ENCODE assay signal across 9 mouse cellular contexts in the genomic region with DNA sequence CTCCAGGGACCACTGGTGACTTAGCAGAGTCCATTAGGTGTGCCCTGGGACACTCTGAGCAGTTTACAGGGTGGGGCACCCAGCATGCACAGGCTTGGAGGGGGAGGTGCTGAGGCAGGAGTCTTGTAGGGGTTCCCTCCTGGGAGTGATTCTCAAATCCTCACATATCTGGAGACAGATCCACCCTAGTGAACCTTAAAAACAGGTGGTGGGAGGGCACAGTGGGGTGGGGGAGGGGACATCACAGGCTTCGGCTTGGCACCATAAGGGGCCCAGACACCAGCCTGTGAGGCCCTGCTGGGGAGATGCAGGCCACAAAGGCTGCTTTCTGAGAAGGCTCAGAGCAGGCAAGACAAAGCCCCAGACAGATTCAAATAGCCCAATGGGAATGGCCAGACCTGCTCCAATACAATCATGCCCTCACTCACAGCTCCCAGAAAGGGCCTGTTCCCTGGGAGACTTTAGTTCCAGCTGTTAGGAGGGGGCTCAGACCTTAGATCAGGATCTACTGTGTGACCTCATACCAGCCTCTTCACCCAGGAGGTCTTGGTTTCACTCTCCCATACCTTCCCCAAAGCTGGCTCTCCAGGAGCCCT. TPM values are rescaled to one million over a fixed set of nuclear protein-coding genes. Genes with fewer than 3 reads are reported as not detected.
DNase-seq lines count a peak whose midpoint lies in the region; ATAC-seq and TF ChIP-seq lines count a peak whose summit lies in the region.
"Had no signal": no experiment of that assay in that cellular context is flagged by ENCODE, and none has a peak within 500 bp of the region (broad histone marks: within the 10 kb centered on the region; RNA-seq: fewer than 3 reads in every experiment).

No protein-coding gene starts in this region.

- intact Hi-C loops in left cerebral cortex, postnatal 25 days (cut with DNase I), result no loop called here

- DNase-seq in midbrain, embryonic 10.5 days (ENCODE audit: low spot score), result peak; percentile 56
- DNase-seq in midbrain, postnatal 0 days (ENCODE audit: low spot score), result no peak
- DNase-seq in forebrain, embryonic 14.5 days (ENCODE audit: low spot score), result peak; percentile 60
- DNase-seq in thymus, postnatal 10 days (ENCODE audit: low spot score in 2 of 2), result peak; percentile 56 to 65
- no peak for DNase-seq in left cerebral cortex, postnatal 25 days (ENCODE audit: low spot score in 2 of 2)
- DNase-seq in c-Kit-positive CD71-positive TER-119-positive erythroid progenitor cells, embryonic 14.5 days (ENCODE audit: low spot score), result no peak
- DNase-seq in testis, postnatal 10 days (ENCODE audit: low spot score), result no peak

- no peak for TF ChIP-seq CTCF in midbrain, postnatal 0 days (IDR thresholded peaks at IDR 0.05)

- peak overlapping the region; percentile 94 for H3K27ac ChIP-seq in midbrain, embryonic 10.5 days (replicated peaks)
- no peak overlapping the region for H3K27ac ChIP-seq in midbrain, postnatal 0 days (ENCODE audit: low read depth, low read length)
- peak overlapping the region; percentile 78 for H3K27ac ChIP-seq in forebrain, embryonic 14.5 days (ENCODE audit: low read depth, low read length)
- H3K27ac ChIP-seq in liver, embryonic 16.5 days (ENCODE audit: low read length), result no peak overlapping the region

- H3K9ac ChIP-seq in midbrain, postnatal 0 days (replicated peaks; ENCODE audit: low read length, poor library complexity, severe bottlenecking), result no peak overlapping the region
- peak overlapping the region; percentile 43 for H3K9ac ChIP-seq in forebrain, embryonic 14.5 days (ENCODE audit: low read length)
- H3K9ac ChIP-seq in liver, embryonic 16.5 days (ENCODE audit: low read depth, low read length), result no peak overlapping the region

- no peaks in the 10 kb centered on the region for H3K36me3 ChIP-seq in midbrain, embryonic 10.5 days
- H3K36me3 ChIP-seq in midbrain, postnatal 0 days (ENCODE audit: insufficient read depth, low read length), result no peaks in the 10 kb centered on the region
- H3K36me3 ChIP-seq in forebrain, embryonic 14.5 days (ENCODE audit: control insufficient read depth, insufficient read depth, low read length), result no peaks in the 10 kb centered on the region
- H3K36me3 ChIP-seq in liver, embryonic 16.5 days (ENCODE audit: control insufficient read depth, insufficient read depth), result no peaks in the 10 kb centered on the region

- H3K9me3 ChIP-seq in midbrain, embryonic 10.5 days (replicated peaks), result no peaks in the 10 kb centered on the region
- no peaks in the 10 kb centered on the region for H3K9me3 ChIP-seq in midbrain, postnatal 0 days (ENCODE audit: low read length)
- no peaks in the 10 kb centered on the region for H3K9me3 ChIP-seq in forebrain, embryonic 14.5 days (replicated peaks; ENCODE audit: control insufficient read depth, low read length)
- no peaks in the 10 kb centered on the region for H3K9me3 ChIP-seq in liver, embryonic 16.5 days (replicated peaks; ENCODE audit: control insufficient read depth, low read length)

- peaks cover 84% of the 10 kb centered on the region for H3K4me1 ChIP-seq in midbrain, embryonic 10.5 days
- peaks cover 24% of the 10 kb centered on the region; the same call in 1 of the 2 replicates for H3K4me1 ChIP-seq in midbrain, postnatal 0 days (ENCODE audit: insufficient read depth, low read length)
- H3K4me1 ChIP-seq in forebrain, embryonic 14.5 days (ENCODE audit: control insufficient read depth, insufficient read depth, low read length), result peaks cover 47% of the 10 kb centered on the region
- H3K4me1 ChIP-seq in liver, embryonic 16.5 days (ENCODE audit: control insufficient read depth, low read depth, low read length), result peaks cover 44% of the 10 kb centered on the region

- no peaks in the 10 kb centered on the region for H3K27me3 ChIP-seq in midbrain, embryonic 10.5 days (ENCODE audit: low read depth, poor library complexity, severe bottlenecking)
- no peaks in the 10 kb centered on the region for H3K27me3 ChIP-seq in midbrain, postnatal 0 days (ENCODE audit: insufficient read depth, low read length)
- no peaks in the 10 kb centered on the region for H3K27me3 ChIP-seq in forebrain, embryonic 14.5 days (replicated peaks; ENCODE audit: control insufficient read depth, insufficient read depth, low read length)
- no peaks in the 10 kb centered on the region for H3K27me3 ChIP-seq in liver, embryonic 16.5 days (ENCODE audit: control insufficient read depth, insufficient read depth, low read depth, low read length)

- H3K4me3 ChIP-seq in midbrain, embryonic 10.5 days, result peak overlapping the region; percentile 7; the same call in 1 of the 2 replicates
- no peak overlapping the region for H3K4me3 ChIP-seq in midbrain, postnatal 0 days (ENCODE audit: low read depth, low read length)
- H3K4me3 ChIP-seq in forebrain, embryonic 14.5 days (ENCODE audit: low read depth, low read length), result no peak overlapping the region
- no peak overlapping the region for H3K4me3 ChIP-seq in liver, embryonic 16.5 days (ENCODE audit: low read depth, low read length)

- no peak for ATAC-seq in midbrain, postnatal 0 days (ENCODE audit: low FRiP score)
- ATAC-seq in forebrain, embryonic 14.5 days, result peak; percentile 67
- ATAC-seq in liver, embryonic 16.5 days (ENCODE audit: low read depth), result peak; percentile 47; the same call in 1 of the 2 replicates

- H3K4me2 ChIP-seq in midbrain, postnatal 0 days (ENCODE audit: low read depth, low read length, poor library complexity, severe bottlenecking), result no peak overlapping the region
- H3K4me2 ChIP-seq in forebrain, embryonic 14.5 days (ENCODE audit: low read length), result 0 out of 2 replicates have a peak overlapping the region, but pooled peaks have one; percentile 4
- H3K4me2 ChIP-seq in liver, embryonic 16.5 days (ENCODE audit: low read depth, low read length), result no peak overlapping the region

- WGBS in midbrain, embryonic 10.5 days, result 11% methylated on average over 1 of the region's 1 CpGs
- 11% methylated on average over 1 of the region's 1 CpGs for WGBS in midbrain, postnatal 0 days
- WGBS in forebrain, embryonic 14.5 days, result 0% methylated on average over 1 of the region's 1 CpGs
- WGBS in liver, embryonic 16.5 days (ENCODE audit: insufficient replicate concordance), result 28% methylated on average over 1 of the region's 1 CpGs

RNA-seq across cellular contexts. Expression of a gene that starts 6.5 kb away (rescaled TPM):
- polyA plus RNA-seq in midbrain, embryonic 10.5 days (2016; fragmentation: Nextera tagmentation; extraction: Ambion mirVana), result 16.1 and 16.9 TPM in 2 replicates
- total RNA-seq in midbrain, postnatal 0 days (2014; rRNA removed), result 56.0 and 66.6 TPM in 2 replicates
- polyA plus RNA-seq in midbrain, postnatal 0 days (2015; fragmentation: Nextera tagmentation; extraction: Ambion mirVana), result 39.0 and 40.3 TPM in 2 replicates
- 47.1 and 57.5 TPM in 2 replicates for polyA plus RNA-seq in forebrain, embryonic 14.5 days (2014; fragmentation: Nextera tagmentation; extraction: Ambion mirVana)
- 4.8 and 5.5 TPM in 2 replicates for polyA plus RNA-seq in liver, embryonic 16.5 days (2015; fragmentation: Nextera tagmentation; extraction: Ambion mirVana)
- 10 to 100 TPM; 63.9 to 70.2 TPM for total RNA-seq in left cerebral cortex, postnatal 25 days (2021)

RNA-seq across cellular contexts. Expression of a gene that starts 45.3 kb away (rescaled TPM):
- polyA plus RNA-seq in midbrain, embryonic 10.5 days (2016; fragmentation: Nextera tagmentation; extraction: Ambion mirVana), result 38.4 and 44.6 TPM in 2 replicates
- 20.9 and 26.5 TPM in 2 replicates for total RNA-seq in midbrain, postnatal 0 days (2014; rRNA removed)
- polyA plus RNA-seq in midbrain, postnatal 0 days (2015; fragmentation: Nextera tagmentation; extraction: Ambion mirVana), result 71.8 and 84.8 TPM in 2 replicates
- polyA plus RNA-seq in forebrain, embryonic 14.5 days (2014; fragmentation: Nextera tagmentation; extraction: Ambion mirVana), result 47.0 and 59.8 TPM in 2 replicates
- 5.6 and 6.8 TPM in 2 replicates for polyA plus RNA-seq in liver, embryonic 16.5 days (2015; fragmentation: Nextera tagmentation; extraction: Ambion mirVana)
- total RNA-seq in left cerebral cortex, postnatal 25 days (2021), result 10 to 100 TPM; 31.6 to 39.3 TPM

RNA-seq across cellular contexts. Expression of a gene that starts 45.4 kb away (rescaled TPM):
- polyA plus RNA-seq in midbrain, embryonic 10.5 days (2016; fragmentation: Nextera tagmentation; extraction: Ambion mirVana), result 13.2 and 14.0 TPM in 2 replicates
- total RNA-seq in midbrain, postnatal 0 days (2014; rRNA removed), result 5.9 and 6.2 TPM in 2 replicates
- polyA plus RNA-seq in midbrain, postnatal 0 days (2015; fragmentation: Nextera tagmentation; extraction: Ambion mirVana), result 11.9 and 12.3 TPM in 2 replicates
- 12.3 and 14.2 TPM in 2 replicates for polyA plus RNA-seq in forebrain, embryonic 14.5 days (2014; fragmentation: Nextera tagmentation; extraction: Ambion mirVana)
- 4.6 and 4.7 TPM in 2 replicates for polyA plus RNA-seq in liver, embryonic 16.5 days (2015; fragmentation: Nextera tagmentation; extraction: Ambion mirVana)
- total RNA-seq in left cerebral cortex, postnatal 25 days (2021), result 1 to 10 TPM; 6.0 to 6.4 TPM

RNA-seq across cellular contexts. Expression of a gene that starts 59.4 kb away (rescaled TPM):
- not detected in 2 replicates for polyA plus RNA-seq in midbrain, embryonic 10.5 days (2016; fragmentation: Nextera tagmentation; extraction: Ambion mirVana)
- 0.93 TPM in 1 of 2 replicates, not detected in the other for total RNA-seq in midbrain, postnatal 0 days (2014; rRNA removed)
- polyA plus RNA-seq in midbrain, postnatal 0 days (2015; fragmentation: Nextera tagmentation; extraction: Ambion mirVana), result not detected in 2 replicates
- not detected in 2 replicates for polyA plus RNA-seq in forebrain, embryonic 14.5 days (2014; fragmentation: Nextera tagmentation; extraction: Ambion mirVana)
- polyA plus RNA-seq in liver, embryonic 16.5 days (2015; fragmentation: Nextera tagmentation; extraction: Ambion mirVana), result not detected in 2 replicates
- not detected for total RNA-seq in left cerebral cortex, postnatal 25 days (2021)
- total RNA-seq: layer of hippocampus, adult 18-20 months had no signal

RNA-seq across cellular contexts. Expression of a gene that starts 59.4 kb away (rescaled TPM):
- polyA plus RNA-seq in midbrain, embryonic 10.5 days (2016; fragmentation: Nextera tagmentation; extraction: Ambion mirVana), result 50.3 and 52.7 TPM in 2 replicates
- 14.4 and 21.0 TPM in 2 replicates for total RNA-seq in midbrain, postnatal 0 days (2014; rRNA removed)
- polyA plus RNA-seq in midbrain, postnatal 0 days (2015; fragmentation: Nextera tagmentation; extraction: Ambion mirVana), result 30.9 and 39.1 TPM in 2 replicates
- polyA plus RNA-seq in forebrain, embryonic 14.5 days (2014; fragmentation: Nextera tagmentation; extraction: Ambion mirVana), result 30.6 and 36.6 TPM in 2 replicates
- polyA plus RNA-seq in liver, embryonic 16.5 days (2015; fragmentation: Nextera tagmentation; extraction: Ambion mirVana), result 10.1 and 13.0 TPM in 2 replicates
- total RNA-seq in left cerebral cortex, postnatal 25 days (2021), result 10 to 100 TPM; 16.9 to 18.2 TPM

Comparison
In these comparisons a context has a peak if more than half of its experiments do, and no peak if none do; other contexts are left out.
1. DNase-seq: peak in midbrain, embryonic 10.5 days (single experiment), forebrain, embryonic 14.5 days (single experiment) and thymus, postnatal 10 days (2 of 2); none in midbrain, postnatal 0 days (single experiment), left cerebral cortex, postnatal 25 days (0 of 2), c-Kit-positive CD71-positive TER-119-positive erythroid progenitor cells, embryonic 14.5 days (single experiment) and testis, postnatal 10 days (single experiment).
2. H3K27ac ChIP-seq: peak in midbrain, embryonic 10.5 days (single experiment) and forebrain, embryonic 14.5 days (single experiment); none in midbrain, postnatal 0 days (single experiment) and liver, embryonic 16.5 days (single experiment).